Mouse (Mus musculus) thymus, adult 2 months (tissue): ENCODE results near the gene Kcnc3.

ENCODE experiments used
- CTCF ChIP-seq: fragments of 200-500 bp; IDR thresholded peaks from 2 replicates; pipeline ENCODE4 v1.5.1; 2012; ENCODE audit warnings: mild to moderate bottlenecking, control low read depth, low read length, moderate library complexity, borderline replicate concordance; ENCODE audit not compliant: control insufficient read depth, poor library complexity, insufficient read depth; ENCODE audit errors: extremely low read depth
- POLR2A ChIP-seq: fragments of 200-500 bp; IDR thresholded peaks from 2 replicates; pipeline ENCODE4 v1.6.1; 2012; ENCODE audit warnings: mild to moderate bottlenecking, low read length, control low read depth, moderate library complexity; ENCODE audit not compliant: control insufficient read depth, poor library complexity, insufficient read depth; ENCODE audit errors: extremely low read depth

- TF ChIP-seq CTCF (no peak), POLR2A (no peak)
Observed at GRCm38 (mm10) chr7:44570989-44571388, 19.5 kb upstream of the Kcnc3 start.
